Mouse (Mus musculus): ENCODE measurements around the gene Pitx3. TPM values are rescaled to one million over a fixed set of nuclear protein-coding genes. Genes with fewer than 3 reads are reported as not detected.
"Not testable (repeated sequence)": the region's sequence is repeated elsewhere in the genome, so short reads cannot be mapped to it uniquely, and the experiment has no call there.

Pitx3 gene
- polyA plus RNA-seq, 1 experiment from 2014 or later: not detected

- no peaks in the 10 kb centered on the region; the same call in 1 of the 2 replicates for H3K36me3 ChIP-seq (ENCODE audit: control insufficient read depth, insufficient read depth, low read length)
- no peaks in the 10 kb centered on the region for H3K9me3 ChIP-seq (ENCODE audit: control insufficient read depth, low read length)
- no peak overlapping the region for H3K9ac ChIP-seq (ENCODE audit: low read length)
- no peak for ATAC-seq (replicated peaks; ENCODE audit: low FRiP score)
- no peak overlapping the region for H3K4me3 ChIP-seq (ENCODE audit: low read depth, low read length)
- DNase-seq (ENCODE audit: low spot score): no peak
- no peaks in the 10 kb centered on the region for H3K4me1 ChIP-seq (replicated peaks; ENCODE audit: control insufficient read depth, insufficient read depth, low read length)
- no peak overlapping the region for H3K27ac ChIP-seq (ENCODE audit: low read depth, low read length)
- 79% methylated on average over 3 of the region's 3 CpGs for WGBS
- H3K4me2 ChIP-seq (ENCODE audit: low read depth, low read length, severe bottlenecking): no peak overlapping the region
- H3K27me3 ChIP-seq (ENCODE audit: control insufficient read depth, insufficient read depth, low read length): no peaks in the 10 kb centered on the region
These were observed 21.3 kb upstream of the Pitx3 start for GRCm38 (mm10) chr19:46169396-46169795.

DNA sequence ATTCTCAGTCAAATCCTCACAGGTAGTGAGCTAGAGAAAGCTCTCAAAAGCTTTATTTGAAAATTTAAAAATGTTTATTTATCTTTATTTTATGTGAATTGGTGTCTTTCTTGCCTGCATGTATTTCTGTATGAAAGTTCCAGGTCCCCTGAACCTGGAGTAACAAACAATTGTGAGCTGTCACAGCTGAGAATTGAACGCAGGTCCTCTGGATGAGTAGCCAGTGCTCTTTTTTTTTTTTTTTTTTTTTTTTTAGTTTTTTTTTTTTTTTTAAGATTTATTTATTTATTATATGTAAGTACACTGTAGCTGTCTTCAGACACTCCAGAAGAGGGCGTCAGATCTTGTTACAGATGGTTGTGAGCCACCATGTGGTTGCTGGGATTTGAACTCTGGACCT is 19.0 kb upstream of the Pitx3 start:
- not testable (repeated sequence) for H3K4me3 ChIP-seq (ENCODE audit: low read depth, low read length); H3K36me3 ChIP-seq (ENCODE audit: control insufficient read depth, insufficient read depth, low read length); H3K27ac ChIP-seq (ENCODE audit: low read depth, low read length); H3K27me3 ChIP-seq (ENCODE audit: control insufficient read depth, insufficient read depth, low read length); H3K9me3 ChIP-seq (ENCODE audit: control insufficient read depth, low read length); H3K9ac ChIP-seq (ENCODE audit: low read length); DNase-seq (ENCODE audit: low spot score); H3K4me2 ChIP-seq (ENCODE audit: low read depth, low read length, severe bottlenecking); H3K4me1 ChIP-seq (replicated peaks; ENCODE audit: control insufficient read depth, insufficient read depth, low read length); ATAC-seq (replicated peaks; ENCODE audit: low FRiP score)
- 89% methylated on average over 1 of the region's 2 CpGs for WGBS

GRCm38 (mm10) chr19:46165950-46166349 is 17.8 kb upstream of the Pitx3 start:
- Histone ChIP-seq H3K36me3 (ENCODE audit: control insufficient read depth, insufficient read depth, low read length) (no peaks in the 10 kb centered on the region; the same call in 1 of the 2 replicates), H3K4me1 (replicated peaks; ENCODE audit: control insufficient read depth, insufficient read depth, low read length) (no peaks in the 10 kb centered on the region), H3K9me3 (ENCODE audit: control insufficient read depth, low read length) (no peaks in the 10 kb centered on the region), H3K9ac (ENCODE audit: low read length) (no peak overlapping the region), H3K4me2 (ENCODE audit: low read depth, low read length, severe bottlenecking) (no peak overlapping the region), H3K27ac (ENCODE audit: low read depth, low read length) (no peak overlapping the region), H3K4me3 (ENCODE audit: low read depth, low read length) (no peak overlapping the region), H3K27me3 (ENCODE audit: control insufficient read depth, insufficient read depth, low read length) (no peaks in the 10 kb centered on the region)
- ATAC-seq (replicated peaks; ENCODE audit: low FRiP score) (no peak), DNase-seq (ENCODE audit: low spot score) (no peak)
- WGBS: 96% methylated on average over 3 of the region's 3 CpGs

DNA sequence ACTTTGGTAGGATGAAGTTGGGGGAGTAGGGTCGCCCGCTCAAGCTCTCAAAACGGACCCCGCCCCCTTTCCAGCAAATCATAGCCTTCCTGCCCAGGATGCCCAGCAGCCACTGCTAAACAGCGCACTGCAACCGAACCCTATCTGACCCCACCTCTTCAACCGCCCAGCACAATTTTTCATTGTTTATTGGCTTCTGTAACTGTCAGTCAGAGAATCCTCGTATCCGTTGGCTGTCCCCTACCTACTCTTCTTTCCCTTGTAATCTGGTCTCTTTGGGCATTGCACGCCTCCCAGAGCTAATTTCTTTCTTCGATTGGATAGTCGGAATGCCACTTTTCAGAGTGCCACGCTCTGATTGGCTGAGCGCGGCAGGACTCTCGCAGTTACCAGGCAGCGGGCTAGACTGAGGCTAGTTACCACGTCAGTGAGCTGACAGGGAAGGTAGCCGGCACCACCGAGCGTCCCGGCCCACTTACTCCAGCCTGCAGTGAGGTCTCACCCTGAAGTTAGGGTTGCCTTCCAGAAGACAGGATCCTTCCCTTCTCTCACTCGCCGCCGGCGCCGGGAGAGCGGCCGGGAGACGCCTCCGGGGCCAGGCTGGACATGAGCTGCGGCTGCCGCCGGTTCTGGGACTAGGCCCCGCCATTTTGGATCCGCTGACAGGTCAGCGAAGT is 4.1 kb upstream of the Pitx3 start, which contains the start of gene Gbf1:
TSS of gene Gbf1 (plus strand) at position 383 of the 677 bp plus-strand sequence.
- WGBS: under 1% methylated on average over 37 of the region's 37 CpGs
- H3K4me1 ChIP-seq (replicated peaks; ENCODE audit: control insufficient read depth, insufficient read depth, low read length): peaks cover 16% of the 10 kb centered on the region
- DNase-seq (ENCODE audit: low spot score): peak; percentile 93
- H3K4me2 ChIP-seq (ENCODE audit: low read depth, low read length, severe bottlenecking): peak within 1 kb of the TSS; percentile 79
- H3K36me3 ChIP-seq (ENCODE audit: control insufficient read depth, insufficient read depth, low read length): no peaks in the 10 kb centered on the region
- H3K27me3 ChIP-seq (ENCODE audit: control insufficient read depth, insufficient read depth, low read length): peaks cover 32% of the 10 kb centered on the region
- no peaks in the 10 kb centered on the region for H3K9me3 ChIP-seq (ENCODE audit: control insufficient read depth, low read length)
- peak within 1 kb of the TSS; percentile 69 for H3K9ac ChIP-seq (ENCODE audit: low read length)
- H3K27ac ChIP-seq (ENCODE audit: low read depth, low read length): no peak within 1 kb of the TSS
- H3K4me3 ChIP-seq (ENCODE audit: low read depth, low read length): peak within 1 kb of the TSS; percentile 71
- ATAC-seq (replicated peaks; ENCODE audit: low FRiP score): peak; percentile 99

GRCm38 (mm10) chr19:46149091-46149490 is 965 bp upstream of the Pitx3 start:
- Histone ChIP-seq H3K4me1 (replicated peaks; ENCODE audit: control insufficient read depth, insufficient read depth, low read length) (peaks cover 16% of the 10 kb centered on the region), H3K9ac (ENCODE audit: low read length) (no peak overlapping the region), H3K4me2 (ENCODE audit: low read depth, low read length, severe bottlenecking) (no peak overlapping the region), H3K4me3 (ENCODE audit: low read depth, low read length) (no peak overlapping the region), H3K36me3 (ENCODE audit: control insufficient read depth, insufficient read depth, low read length) (no peaks in the 10 kb centered on the region), H3K9me3 (ENCODE audit: control insufficient read depth, low read length) (no peaks in the 10 kb centered on the region), H3K27ac (ENCODE audit: low read depth, low read length) (no peak overlapping the region), H3K27me3 (ENCODE audit: control insufficient read depth, insufficient read depth, low read length) (peaks cover 54% of the 10 kb centered on the region)
- WGBS: 26% methylated on average over 12 of the region's 12 CpGs
- DNase-seq (ENCODE audit: low spot score) (no peak), ATAC-seq (replicated peaks; ENCODE audit: low FRiP score) (no peak)

DNA sequence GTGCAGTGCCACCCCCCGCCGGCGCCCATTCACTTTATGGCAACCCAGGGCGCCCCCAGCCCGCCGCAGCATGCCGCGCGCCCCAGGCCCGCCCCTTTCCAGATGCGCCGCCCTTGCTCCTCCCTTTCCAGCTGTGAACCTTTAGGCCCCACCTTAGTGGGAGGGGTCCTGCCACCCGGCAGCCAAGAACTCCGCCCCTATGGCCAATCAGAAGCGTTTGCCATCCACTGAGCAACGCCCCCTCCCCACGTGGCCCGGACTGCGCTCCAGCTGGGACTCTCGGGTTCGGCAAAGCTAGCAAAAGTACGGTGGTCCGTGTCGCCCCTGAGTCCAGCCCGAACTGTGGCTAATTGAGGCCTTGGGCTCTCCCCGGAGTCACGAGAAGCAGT is 240 bp upstream of the Pitx3 start:
- peak overlapping the region; percentile 39 for H3K4me3 ChIP-seq (ENCODE audit: low read depth, low read length)
- H3K36me3 ChIP-seq (ENCODE audit: control insufficient read depth, insufficient read depth, low read length): no peaks in the 10 kb centered on the region
- H3K4me2 ChIP-seq (ENCODE audit: low read depth, low read length, severe bottlenecking): peak overlapping the region; percentile 83
- ATAC-seq (replicated peaks; ENCODE audit: low FRiP score): peak; percentile 42
- peak; percentile 90 for DNase-seq (ENCODE audit: low spot score)
- H3K4me1 ChIP-seq (replicated peaks; ENCODE audit: control insufficient read depth, insufficient read depth, low read length): peaks cover 13% of the 10 kb centered on the region
- no peaks in the 10 kb centered on the region for H3K9me3 ChIP-seq (ENCODE audit: control insufficient read depth, low read length)
- no peak overlapping the region for H3K27ac ChIP-seq (ENCODE audit: low read depth, low read length)
- H3K27me3 ChIP-seq (ENCODE audit: control insufficient read depth, insufficient read depth, low read length): peaks cover 56% of the 10 kb centered on the region
- H3K9ac ChIP-seq (ENCODE audit: low read length): no peak overlapping the region
- WGBS: under 1% methylated on average over 26 of the region's 27 CpGs

- no peak overlapping the region for H3K4me2 ChIP-seq (ENCODE audit: low read depth, low read length, severe bottlenecking)
These were observed 7.0 kb downstream of the Pitx3 start for GRCm38 (mm10) chr19:46141091-46141490.

GRCm38 (mm10) chr19:46140324-46140723 is 7.8 kb downstream of the Pitx3 start:
- ATAC-seq (replicated peaks; ENCODE audit: low FRiP score) (no peak), DNase-seq (ENCODE audit: low spot score) (no peak)
- no peak overlapping the region for H3K9ac ChIP-seq (ENCODE audit: low read length)
- peaks cover 36% of the 10 kb centered on the region for H3K27me3 ChIP-seq (ENCODE audit: control insufficient read depth, insufficient read depth, low read length)
- H3K4me3 ChIP-seq (ENCODE audit: low read depth, low read length): no peak overlapping the region
- 60% methylated on average over 2 of the region's 2 CpGs for WGBS
- H3K4me1 ChIP-seq (replicated peaks; ENCODE audit: control insufficient read depth, insufficient read depth, low read length): peaks cover 23% of the 10 kb centered on the region
- H3K27ac ChIP-seq (ENCODE audit: low read depth, low read length): no peak overlapping the region
- H3K4me2 ChIP-seq (ENCODE audit: low read depth, low read length, severe bottlenecking): no peak overlapping the region
- H3K9me3 ChIP-seq (ENCODE audit: control insufficient read depth, low read length): no peaks in the 10 kb centered on the region
- no peaks in the 10 kb centered on the region for H3K36me3 ChIP-seq (ENCODE audit: control insufficient read depth, insufficient read depth, low read length)

More at GRCm38 (mm10) chr19:46141091-46141490, 7.0 kb downstream of the Pitx3 start:
- no peak overlapping the region for H3K27ac ChIP-seq (ENCODE audit: low read depth, low read length)
- peak; percentile 73 for DNase-seq (ENCODE audit: low spot score)
- H3K4me1 ChIP-seq (replicated peaks; ENCODE audit: control insufficient read depth, insufficient read depth, low read length): peaks cover 19% of the 10 kb centered on the region
- H3K9me3 ChIP-seq (ENCODE audit: control insufficient read depth, low read length): no peaks in the 10 kb centered on the region
- H3K36me3 ChIP-seq (ENCODE audit: control insufficient read depth, insufficient read depth, low read length): no peaks in the 10 kb centered on the region
- H3K27me3 ChIP-seq (ENCODE audit: control insufficient read depth, insufficient read depth, low read length): peaks cover 38% of the 10 kb centered on the region
- H3K9ac ChIP-seq (ENCODE audit: low read length): no peak overlapping the region; the same call in 1 of the 2 replicates
- 17% methylated on average over 6 of the region's 6 CpGs for WGBS
- peak; percentile 56 for ATAC-seq (replicated peaks; ENCODE audit: low FRiP score)
- no peak overlapping the region for H3K4me3 ChIP-seq (ENCODE audit: low read depth, low read length)

All from forebrain, embryonic 11.5 days (tissue).